Mouse (Mus musculus) testis, adult 2 months (tissue): ENCODE measurements around the gene Ssu2.

Source experiments
- CTCF ChIP-seq: fragments of 200-500 bp; IDR thresholded peaks from 2 replicates; pipeline ENCODE4 v1.5.1; 2012; ENCODE audit warnings: low read depth, mild to moderate bottlenecking, inconsistent platforms, low read length, moderate library complexity; ENCODE audit not compliant: control insufficient read depth, insufficient read depth, insufficient replicate concordance
- POLR2A ChIP-seq: fragments of 200-500 bp; IDR thresholded peaks from 2 replicates; pipeline ENCODE4 v1.6.1; 2012; ENCODE audit warnings: low read depth, mild to moderate bottlenecking, inconsistent platforms, low read length, moderate library complexity; ENCODE audit not compliant: control insufficient read depth

DNA sequence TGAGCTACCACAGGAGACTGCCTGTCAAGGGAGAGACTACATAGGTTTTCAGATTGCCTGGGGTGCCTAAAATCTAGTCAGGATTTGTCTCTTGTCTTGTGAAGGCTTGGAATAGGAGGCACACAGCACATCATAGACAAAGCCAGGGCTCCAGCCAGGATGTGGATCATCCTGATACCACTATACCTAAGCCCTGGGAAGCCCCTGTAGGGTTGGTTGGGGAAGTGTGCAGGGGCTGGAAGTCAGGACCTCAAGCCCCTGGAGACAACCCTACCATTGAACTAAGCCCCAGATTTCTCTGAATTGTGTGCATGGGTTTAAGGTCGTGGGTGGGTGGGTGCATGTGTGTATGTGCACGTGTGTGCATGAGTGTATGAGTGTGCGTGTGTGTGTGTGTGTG lies 562 bp upstream of the Ssu2 start:
- no peak for TF ChIP-seq CTCF
- TF ChIP-seq POLR2A, result no peak
